8 mouse cellular contexts compared by ENCODE assay signal in genomic region chr12:32953066-32953465, GRCm38 (mm10). TPM values are rescaled to one million over a fixed set of nuclear protein-coding genes. Genes with fewer than 3 reads are reported as not detected.
A peak's percentile ranks its signal among the peaks of the same experiment; 100 is the strongest.
DNase-seq lines count a peak whose midpoint lies in the region; ATAC-seq lines count a peak whose summit lies in the region.

No protein-coding gene starts in this region.

- peak overlapping the region; percentile 66 for H3K4me3 ChIP-seq in kidney, embryonic 15.5 days (replicated peaks)
- H3K4me3 ChIP-seq in brown adipose tissue, adult 24 weeks (ENCODE audit: insufficient read depth, low read depth, low read length) = peak overlapping the region; percentile 66
- H3K4me3 ChIP-seq in hindbrain, embryonic 12.5 days = peak overlapping the region; percentile 76
- H3K4me3 ChIP-seq in midbrain, embryonic 14.5 days (replicated peaks; ENCODE audit: low read depth, low read length) = peak overlapping the region; percentile 69

- peak overlapping the region; percentile 52; the same call in 1 of the 2 replicates for H3K9ac ChIP-seq in kidney, embryonic 15.5 days
- H3K9ac ChIP-seq in hindbrain, embryonic 12.5 days = peak overlapping the region; percentile 82
- H3K9ac ChIP-seq in midbrain, embryonic 14.5 days (replicated peaks; ENCODE audit: low read length) = peak overlapping the region; percentile 75; the same call in 1 of the 2 replicates

- 17% methylated on average over 6 of the region's 6 CpGs for WGBS in kidney, embryonic 15.5 days
- 19% methylated on average over 6 of the region's 6 CpGs for WGBS in hindbrain, embryonic 12.5 days
- WGBS in midbrain, embryonic 14.5 days = 18% methylated on average over 6 of the region's 6 CpGs

- H3K4me2 ChIP-seq in kidney, embryonic 15.5 days = peak overlapping the region; percentile 74
- H3K4me2 ChIP-seq in hindbrain, embryonic 12.5 days (replicated peaks) = peak overlapping the region; percentile 81
- H3K4me2 ChIP-seq in midbrain, embryonic 14.5 days (ENCODE audit: low read length) = peak overlapping the region; percentile 63

- H3K9me3 ChIP-seq in kidney, embryonic 15.5 days (replicated peaks) = no peaks in the 10 kb centered on the region
- no peaks in the 10 kb centered on the region for H3K9me3 ChIP-seq in hindbrain, embryonic 12.5 days (replicated peaks)
- H3K9me3 ChIP-seq in midbrain, embryonic 14.5 days (ENCODE audit: control insufficient read depth, low read length) = no peaks in the 10 kb centered on the region

- peaks cover 22% of the 10 kb centered on the region for H3K4me1 ChIP-seq in kidney, embryonic 15.5 days
- H3K4me1 ChIP-seq in brown adipose tissue, adult 24 weeks (ENCODE audit: control insufficient read depth, insufficient read depth, insufficient read length, low read length) = 0 out of 2 replicates have a peak, but pooled peaks cover 3% of the 10 kb centered on the region
- peaks cover 28% of the 10 kb centered on the region for H3K4me1 ChIP-seq in hindbrain, embryonic 12.5 days
- peaks cover 24% of the 10 kb centered on the region for H3K4me1 ChIP-seq in midbrain, embryonic 14.5 days (ENCODE audit: control insufficient read depth, insufficient read depth, low read length)

- H3K36me3 ChIP-seq in kidney, embryonic 15.5 days = no peaks in the 10 kb centered on the region
- no peaks in the 10 kb centered on the region for H3K36me3 ChIP-seq in hindbrain, embryonic 12.5 days
- H3K36me3 ChIP-seq in midbrain, embryonic 14.5 days (ENCODE audit: control insufficient read depth, insufficient read depth, low read length) = no peaks in the 10 kb centered on the region

- no peak for DNase-seq in kidney, postnatal 25 days
- DNase-seq in midbrain, embryonic 14.5 days = no peak
- DNase-seq in spleen, adult 18-20 months = no peak
- no peak for DNase-seq in layer of hippocampus, adult 9-10 months (ENCODE audit: low spot score)
- DNase-seq in adrenal gland, adult 18-20 months (ENCODE audit: low spot score in 2 of 2) = no peak

- no peaks in the 10 kb centered on the region for H3K27me3 ChIP-seq in kidney, embryonic 15.5 days
- no peaks in the 10 kb centered on the region for H3K27me3 ChIP-seq in hindbrain, embryonic 12.5 days
- no peaks in the 10 kb centered on the region for H3K27me3 ChIP-seq in midbrain, embryonic 14.5 days (ENCODE audit: control insufficient read depth, insufficient read depth, low read length)

- H3K27ac ChIP-seq in kidney, embryonic 15.5 days = peak overlapping the region; percentile 99
- peak overlapping the region; percentile 80 for H3K27ac ChIP-seq in brown adipose tissue, adult 24 weeks (replicated peaks; ENCODE audit: low read depth, low read length)
- peak overlapping the region; percentile 97 for H3K27ac ChIP-seq in hindbrain, embryonic 12.5 days
- peak overlapping the region; percentile 95 for H3K27ac ChIP-seq in midbrain, embryonic 14.5 days (replicated peaks; ENCODE audit: low read depth, low read length)

- no peak for ATAC-seq in kidney, embryonic 15.5 days (replicated peaks; ENCODE audit: low FRiP score)
- ATAC-seq in hindbrain, embryonic 12.5 days (ENCODE audit: low FRiP score) = no peak
- ATAC-seq in midbrain, embryonic 14.5 days (ENCODE audit: low FRiP score, low TSS enrichment) = no peak

RNA-seq across cellular contexts. Expression of gene Sypl, which starts 0.6 kb away (rescaled TPM):
- polyA plus RNA-seq in kidney, embryonic 15.5 days (2015; fragmentation: Nextera tagmentation; extraction: Ambion mirVana) = 118 and 131 TPM in 2 replicates
- 76.0 and 95.5 TPM in 2 replicates for polyA plus RNA-seq in brown adipose tissue, adult 24 weeks (2012; ENCODE audit: insufficient read depth, insufficient read length, missing spikeins)
- polyA plus RNA-seq in hindbrain, embryonic 12.5 days (2016; fragmentation: Nextera tagmentation; extraction: Ambion mirVana) = 50.9 and 54.5 TPM in 2 replicates
- 34.2 and 39.4 TPM in 2 replicates for polyA plus RNA-seq in midbrain, embryonic 14.5 days (2014; fragmentation: Nextera tagmentation; extraction: Ambion mirVana)
- 100 to 1,000 TPM; 101 to 122 TPM for total RNA-seq in adrenal gland, adult 18-20 months (2021)
